Mouse (Mus musculus): ENCODE data around the gene Ankrd54.

Ankrd54 gene

GRCm38 (mm10) chr15:79075658-79076365 lies 13.1 kb upstream of the Ankrd54 start:
- DNase-seq (ENCODE audit: low spot score), result no peak

GRCm38 (mm10) chr15:79074913-79075532 lies 12.3 kb upstream of the Ankrd54 start, which contains the start of gene Eif3l:
Eif3l (plus strand) TSS chr15:79075179.
- DNase-seq (ENCODE audit: low spot score), result peak; percentile 86

- DNase-seq (ENCODE audit: low spot score), result no peak
Measured at GRCm38 (mm10) chr15:79074446-79074845, 11.8 kb upstream of the Ankrd54 start.

DNA sequence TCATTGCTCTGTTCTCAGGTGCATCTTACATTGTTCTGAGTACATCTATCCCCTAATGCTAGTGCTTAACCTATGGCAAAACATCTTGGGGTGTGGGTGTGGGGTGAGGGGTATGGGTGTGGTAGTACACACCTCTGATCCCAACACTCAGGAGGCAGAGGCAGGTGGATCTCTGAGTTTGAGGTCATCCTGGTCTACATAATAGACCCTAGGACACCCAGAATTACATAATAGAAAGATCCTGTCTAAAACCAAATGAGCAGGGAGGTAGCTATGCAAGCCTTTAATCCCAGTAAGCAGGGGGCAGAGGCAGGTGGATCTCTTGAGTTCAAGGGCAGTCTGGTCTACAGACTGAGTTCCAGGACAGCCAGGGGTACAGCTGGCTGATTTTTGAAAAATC lies 11.1 kb upstream of the Ankrd54 start:
- DNase-seq (ENCODE audit: low spot score), result no peak

DNA sequence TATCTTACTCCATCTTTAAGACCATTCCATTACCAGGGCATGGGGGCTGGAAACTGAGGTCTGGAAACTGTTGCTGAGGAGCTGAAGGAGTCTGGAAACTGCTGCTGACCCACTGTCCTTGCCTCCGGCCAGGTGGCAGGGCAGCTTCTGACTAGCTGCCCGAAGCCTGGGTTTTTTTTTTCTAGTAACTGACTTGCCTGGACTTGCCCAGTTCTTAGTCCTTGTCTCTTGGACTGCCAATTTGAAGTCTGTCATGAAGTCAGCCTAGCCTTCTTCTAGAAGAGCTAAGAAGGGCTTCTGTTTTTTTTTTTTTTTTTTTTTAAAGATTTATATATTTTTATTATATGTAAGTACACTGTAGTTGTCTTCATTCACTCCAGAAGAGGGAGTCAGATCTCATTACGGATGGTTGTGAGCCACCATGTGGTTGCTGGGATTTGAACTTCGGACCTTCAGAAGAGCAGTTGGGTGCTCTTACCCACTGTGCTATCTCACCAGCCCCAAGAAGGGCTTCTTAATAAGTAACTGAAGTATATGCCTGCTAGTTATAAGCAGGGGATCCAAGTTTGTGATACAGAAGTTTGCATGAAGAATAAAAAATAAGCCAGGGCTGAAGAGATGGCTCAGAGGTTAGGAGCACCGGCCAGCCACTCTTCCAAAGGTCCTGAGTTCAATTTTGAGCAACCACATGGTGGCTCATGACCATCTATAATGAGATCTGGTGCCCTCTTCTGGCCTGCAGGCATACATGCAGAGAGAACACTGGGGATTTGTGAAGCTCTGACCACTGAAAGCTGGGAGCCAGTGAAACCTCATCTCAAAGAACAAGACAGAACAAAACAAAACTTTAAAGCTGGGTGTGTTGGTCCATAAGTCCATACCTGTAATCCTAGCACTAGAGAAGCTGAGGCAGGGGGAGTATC lies 8.7 kb upstream of the Ankrd54 start:
- no peak for DNase-seq (ENCODE audit: low spot score)

GRCm38 (mm10) chr15:79068416-79068815 lies 5.7 kb upstream of the Ankrd54 start:
- no peak for DNase-seq (ENCODE audit: low spot score)

DNA sequence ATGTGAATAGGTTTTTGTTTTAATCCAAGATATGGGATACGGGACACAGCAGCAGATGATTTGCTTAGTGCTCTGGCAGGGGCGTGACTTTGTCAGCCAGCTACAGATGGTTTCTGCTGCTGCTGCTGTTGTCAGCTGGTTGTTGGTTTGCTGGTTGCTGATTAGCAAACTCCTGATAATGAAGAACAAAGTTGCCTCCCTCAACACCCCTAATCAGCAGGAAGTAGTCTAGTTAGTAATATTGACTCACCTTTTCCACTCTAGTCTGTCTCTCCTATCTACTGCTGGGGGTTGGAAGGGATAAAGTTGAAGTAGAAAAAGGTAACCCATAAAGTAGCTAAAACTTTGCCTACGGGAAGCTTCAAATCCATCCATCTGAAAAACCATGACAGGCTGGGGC lies 4.9 kb upstream of the Ankrd54 start:
- DNase-seq (ENCODE audit: low spot score), result no peak

DNA sequence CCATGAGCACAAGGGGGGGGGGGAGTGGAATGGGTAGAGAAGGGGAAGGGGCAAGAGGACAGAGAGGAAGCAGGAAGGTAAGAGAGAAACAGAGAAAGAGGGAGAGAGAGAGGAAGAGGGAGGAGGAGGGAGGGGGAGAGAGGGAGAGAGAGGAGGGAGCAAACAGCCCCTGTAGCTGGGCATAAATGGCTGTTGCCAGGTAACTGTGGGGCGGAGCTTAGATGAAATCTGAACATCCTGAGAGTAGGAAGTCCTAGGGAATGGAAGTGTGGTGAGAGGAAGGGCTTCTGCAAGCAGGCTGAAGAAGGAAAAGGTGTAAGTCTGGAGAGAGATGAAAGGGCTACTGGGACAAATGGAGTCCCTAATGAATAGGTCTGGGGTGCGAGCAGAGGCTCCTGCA lies 3.6 kb upstream of the Ankrd54 start:
- no peak for DNase-seq (ENCODE audit: low spot score)

DNA sequence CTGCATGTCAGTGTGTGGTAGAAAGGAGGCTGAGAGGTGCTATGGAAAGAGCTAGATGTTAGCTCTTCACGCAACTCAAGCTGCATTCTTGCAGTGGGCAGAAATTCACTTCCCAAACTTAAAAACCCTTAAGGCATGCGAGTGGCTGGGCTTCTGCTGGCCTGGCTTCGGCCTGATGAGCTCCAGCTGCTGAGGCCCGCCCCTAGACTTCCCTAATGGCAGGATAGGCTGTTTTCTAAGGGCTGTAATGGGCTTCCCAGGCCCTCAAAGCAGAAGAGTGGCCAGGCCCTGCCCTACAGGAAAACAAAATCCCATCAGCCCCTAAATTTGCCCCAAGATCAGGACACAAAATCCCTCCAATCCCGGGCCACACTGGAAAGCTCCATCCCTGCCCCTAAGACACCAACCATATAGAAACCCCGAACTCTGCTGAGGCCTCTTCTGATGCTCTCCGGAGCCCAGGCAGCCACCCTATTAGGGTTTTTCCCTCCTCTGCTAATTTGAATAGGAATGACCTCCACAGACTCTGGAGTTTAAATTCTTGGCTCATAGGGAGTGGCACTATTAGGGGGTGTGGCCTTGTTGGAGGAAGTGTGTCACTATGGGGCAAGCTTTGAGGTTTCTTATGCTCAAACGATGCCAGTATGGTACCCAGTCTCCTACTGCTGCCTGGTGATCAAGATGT lies 2.5 kb upstream of the Ankrd54 start:
- DNase-seq (ENCODE audit: low spot score), result no peak

- no peak for DNase-seq (ENCODE audit: low spot score)
Measured at GRCm38 (mm10) chr15:79063160-79063740, 557 bp upstream of the Ankrd54 start.

- no peak for DNase-seq (ENCODE audit: low spot score)
Measured at GRCm38 (mm10) chr15:79060887-79061565, 1.7 kb downstream of the Ankrd54 start.

DNA sequence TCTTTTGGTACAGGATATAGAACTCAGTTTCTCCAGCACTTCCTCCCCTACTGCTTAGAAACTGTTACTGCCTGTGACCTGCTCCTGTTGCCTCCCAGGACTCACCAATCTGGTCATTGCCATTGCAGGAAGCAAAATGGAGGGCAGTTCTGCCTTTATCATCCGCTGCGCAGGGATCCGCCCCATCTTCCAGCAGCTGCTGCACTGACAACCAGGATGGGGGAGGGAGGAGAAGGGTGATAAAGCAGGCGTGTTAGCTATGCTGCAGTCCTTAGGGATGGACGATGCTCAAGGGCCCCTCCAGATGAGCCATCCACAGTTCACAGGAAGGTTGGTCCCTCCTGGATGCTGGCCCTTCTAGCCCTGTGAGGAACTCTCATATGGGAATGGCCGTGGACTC lies 4.8 kb downstream of the Ankrd54 start:
- no peak for DNase-seq (ENCODE audit: low spot score)

DNA sequence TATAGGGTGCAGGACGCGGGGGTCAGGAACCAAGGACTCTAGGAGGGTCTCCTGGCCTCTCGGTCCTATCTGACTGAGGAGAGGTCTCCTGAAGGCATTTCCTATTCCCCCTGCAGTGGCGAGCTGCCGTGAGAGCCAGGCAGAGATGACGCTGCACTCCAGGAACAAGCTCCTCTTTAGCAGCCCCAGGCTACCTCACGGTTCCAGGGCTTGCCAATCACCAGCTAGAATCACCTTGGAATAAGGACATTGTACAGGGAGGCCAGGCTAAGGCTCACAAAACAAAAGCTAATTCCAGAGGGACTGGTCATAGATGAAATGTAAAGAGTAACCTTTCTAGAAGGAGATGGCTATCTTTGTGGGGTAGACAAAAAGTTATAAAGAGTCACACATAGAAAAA lies 6.1 kb downstream of the Ankrd54 start:
- DNase-seq (ENCODE audit: low spot score), result no peak

- no peak for DNase-seq (ENCODE audit: low spot score)
Measured at GRCm38 (mm10) chr15:79052366-79052765, 10.3 kb downstream of the Ankrd54 start.

GRCm38 (mm10) chr15:79051461-79052360 lies 11.0 kb downstream of the Ankrd54 start:
- no peak for DNase-seq (ENCODE audit: low spot score)

GRCm38 (mm10) chr15:79050964-79051363 lies 11.7 kb downstream of the Ankrd54 start:
- DNase-seq (ENCODE audit: low spot score), result no peak

DNA sequence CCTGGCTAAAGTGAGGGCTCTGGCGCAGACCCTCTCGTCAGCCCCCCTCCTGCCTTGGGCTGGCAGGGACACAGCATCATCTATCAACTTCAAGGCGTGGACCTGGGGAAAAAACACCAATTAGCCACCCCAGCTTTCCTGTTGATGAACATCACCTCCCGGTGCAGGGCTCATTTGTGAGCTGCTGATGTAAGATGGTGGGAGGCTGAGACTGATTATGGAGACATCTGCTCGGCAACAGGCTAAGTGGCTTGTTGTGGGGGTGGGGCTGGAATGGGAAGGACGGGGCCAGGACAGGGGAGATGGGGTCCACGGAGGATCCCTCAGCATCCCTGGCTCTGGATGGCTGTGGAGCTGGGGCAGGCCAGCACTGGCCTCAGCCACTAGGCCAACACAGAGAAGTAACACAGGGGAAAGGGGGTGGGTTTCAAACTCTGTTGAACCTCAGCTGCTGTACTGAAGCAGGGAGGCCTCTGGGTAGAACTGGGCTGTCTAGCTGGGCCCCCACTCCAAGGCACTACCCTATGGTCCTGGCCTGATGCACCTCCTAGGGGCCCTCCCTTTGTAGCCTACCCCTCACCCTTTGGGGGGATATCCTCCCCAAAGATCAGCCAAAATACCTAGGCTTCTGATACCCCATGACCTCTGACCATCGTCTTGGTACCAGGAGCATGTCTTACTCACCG lies 12.4 kb downstream of the Ankrd54 start:
- DNase-seq (ENCODE audit: low spot score), result no peak

- no peak for DNase-seq (ENCODE audit: low spot score)
Measured at GRCm38 (mm10) chr15:79048186-79048585, 14.5 kb downstream of the Ankrd54 start.

DNA sequence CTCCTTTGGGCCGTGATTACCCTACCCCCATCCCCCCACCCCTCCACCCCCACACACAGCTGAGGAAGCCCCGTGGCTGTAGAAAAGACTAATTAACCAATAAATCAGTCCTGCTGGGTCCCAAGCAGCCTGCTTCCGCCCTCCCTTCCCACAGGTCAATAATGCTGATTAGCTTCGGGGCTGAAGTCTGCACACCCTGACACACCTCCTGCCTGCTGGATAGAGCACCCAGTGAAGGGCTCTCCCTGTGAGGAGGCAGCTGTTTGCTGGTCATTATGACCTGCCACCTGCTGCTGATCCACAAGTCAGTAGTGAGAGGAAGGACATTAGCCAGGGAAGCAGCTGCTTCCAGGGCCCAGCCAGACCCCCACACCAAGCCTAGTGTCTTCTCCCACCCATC lies 17.9 kb downstream of the Ankrd54 start:
- no peak for DNase-seq (ENCODE audit: low spot score)
